Mouse (Mus musculus) testis, adult 2 months (tissue): ENCODE measurements around the gene Ccdc77.

Experiments
- CTCF ChIP-seq: fragments of 200-500 bp; IDR thresholded peaks from 2 replicates; pipeline ENCODE4 v1.5.1; 2012; ENCODE audit warnings: low read depth, mild to moderate bottlenecking, inconsistent platforms, low read length, moderate library complexity; ENCODE audit not compliant: control insufficient read depth, insufficient read depth, insufficient replicate concordance
- POLR2A ChIP-seq: fragments of 200-500 bp; IDR thresholded peaks from 2 replicates; pipeline ENCODE4 v1.6.1; 2012; ENCODE audit warnings: low read depth, mild to moderate bottlenecking, inconsistent platforms, low read length, moderate library complexity; ENCODE audit not compliant: control insufficient read depth

DNA sequence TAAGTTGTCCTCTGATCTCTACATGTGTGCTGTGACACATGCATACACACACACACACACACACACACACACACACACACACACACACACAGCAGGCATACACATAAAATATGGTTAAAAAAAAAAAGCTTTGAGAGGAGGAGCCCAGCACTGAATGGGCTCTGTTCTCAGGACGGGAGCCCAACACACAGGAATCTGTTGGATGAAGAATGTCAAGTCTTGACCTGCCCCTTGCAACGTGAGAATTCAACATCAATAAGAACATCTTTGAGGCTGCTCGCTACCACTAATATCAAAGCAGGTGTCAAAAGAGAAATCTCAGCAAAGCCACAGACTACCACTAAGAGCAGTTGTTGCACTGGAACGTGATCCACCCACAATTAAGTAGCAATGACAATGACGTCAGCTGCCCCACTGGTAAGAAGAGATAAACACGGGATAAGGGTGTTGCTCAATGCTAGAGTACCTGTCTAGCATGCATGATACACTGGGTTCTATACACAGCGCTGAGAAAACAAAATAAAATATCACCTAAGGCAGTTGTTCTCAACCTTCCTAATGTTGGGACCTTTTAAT, 87.2 kb downstream of the Ccdc77 start:
- TF ChIP-seq CTCF: no peak
- no peak for TF ChIP-seq POLR2A
